Mouse (Mus musculus): ENCODE measurements at regions not wholly inside any gene's neighbourhood (a gene's known extent, or its start where the extent isn't known, plus 50 kb on each side); places are given as distances from the start of the nearest gene placed in this dataset.

DNA sequence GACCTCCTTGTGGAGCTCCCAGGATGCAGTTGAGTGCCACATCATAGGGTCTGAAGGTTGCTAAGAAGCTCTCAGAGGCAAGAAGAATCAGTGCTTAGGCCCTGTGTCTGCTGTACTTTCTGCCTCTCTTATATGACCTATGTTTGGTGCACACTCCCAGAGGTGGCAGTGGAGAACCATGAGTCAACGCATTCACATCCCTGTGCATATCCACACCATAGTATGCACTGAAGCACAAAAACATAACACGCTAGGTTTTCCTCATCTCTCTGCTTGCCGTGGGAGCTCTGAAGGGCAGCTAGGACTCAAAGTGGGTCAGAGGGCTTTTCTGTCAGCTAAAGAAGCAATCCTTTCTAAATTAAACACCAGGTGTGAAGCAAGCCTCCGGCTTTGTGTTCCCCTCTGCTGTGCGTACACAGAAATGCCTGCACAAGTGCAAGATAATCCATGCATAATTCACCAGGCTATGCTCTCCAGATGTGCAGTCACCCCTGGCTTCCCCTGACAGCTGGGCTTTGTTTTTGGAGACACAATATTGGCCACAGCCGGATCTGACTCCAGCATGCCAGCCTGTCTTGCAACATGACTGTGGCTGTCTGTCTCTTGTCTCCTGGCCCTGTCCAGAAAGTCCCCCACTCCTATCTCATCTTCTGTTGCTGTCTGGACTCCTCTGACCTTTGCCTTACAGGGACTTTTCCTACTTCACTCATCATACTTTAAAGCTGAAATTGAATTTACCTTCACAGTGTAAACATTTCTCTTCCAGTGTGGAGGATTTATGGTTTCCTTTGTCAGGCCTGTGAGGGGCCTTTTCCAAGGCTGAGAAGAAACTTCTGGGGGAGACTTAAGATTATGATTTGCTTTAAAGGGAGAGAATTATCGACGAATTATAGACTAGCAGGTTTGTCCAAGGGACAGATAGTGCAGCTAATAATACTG lies 405.1 kb upstream of the Mctp2 start:
- TF ChIP-seq CTCF (IDR thresholded peaks at IDR 0.05; ENCODE audit: insufficient read depth, low read depth, low read length): no peak
- TF ChIP-seq POLR2A (IDR thresholded peaks at IDR 0.05; ENCODE audit: insufficient read depth, low read depth, low read length): no peak
